ENCODE assay signal across 25 mouse cellular contexts in genomic region chr17:80820888-80821287, GRCm38 (mm10).
DNase-seq lines count a peak whose midpoint lies in the region; ATAC-seq and TF ChIP-seq lines count a peak whose summit lies in the region.
"Had no signal": no experiment of that assay in that cellular context is flagged by ENCODE, and none has a peak within 500 bp of the region (broad histone marks: within the 10 kb centered on the region; RNA-seq: fewer than 3 reads in every experiment).

No protein-coding gene starts in this region.

- no peak overlapping the region for H3K4me2 ChIP-seq in forebrain, postnatal 0 days (ENCODE audit: low read depth)
- H3K4me2 ChIP-seq: embryonic facial prominence, embryonic 13.5 days; heart, embryonic 12.5 days; heart, embryonic 15.5 days; hindbrain, embryonic 15.5 days had no signal

- no peaks in the 10 kb centered on the region for H3K4me1 ChIP-seq in forebrain, postnatal 0 days (ENCODE audit: insufficient read depth)
- peaks cover 14% of the 10 kb centered on the region for H3K4me1 ChIP-seq in forebrain, embryonic 10.5 days
- peaks cover 27% of the 10 kb centered on the region for H3K4me1 ChIP-seq in limb, embryonic 10.5 days

- no peaks in the 10 kb centered on the region for H3K9me3 ChIP-seq in forebrain, postnatal 0 days (ENCODE audit: low read length)
- H3K9me3 ChIP-seq in forebrain, embryonic 10.5 days: no peaks in the 10 kb centered on the region
- H3K9me3 ChIP-seq in limb, embryonic 10.5 days (replicated peaks): no peaks in the 10 kb centered on the region
- H3K9me3 ChIP-seq: embryonic facial prominence, embryonic 10.5 days; embryonic facial prominence, embryonic 13.5 days; heart, embryonic 15.5 days; hindbrain, embryonic 10.5 days; hindbrain, embryonic 15.5 days had no signal

- no peak overlapping the region for H3K4me3 ChIP-seq in forebrain, postnatal 0 days (ENCODE audit: low read depth, low read length)
- H3K4me3 ChIP-seq in forebrain, embryonic 10.5 days: no peak overlapping the region
- no peak overlapping the region for H3K4me3 ChIP-seq in limb, embryonic 10.5 days
- no peak overlapping the region for H3K4me3 ChIP-seq in layer of hippocampus, adult 2 months
- H3K4me3 ChIP-seq: embryonic facial prominence, embryonic 10.5 days; embryonic facial prominence, embryonic 13.5 days; erythroblast, embryonic 14.5 days; heart, embryonic 12.5 days; heart, embryonic 15.5 days; hindbrain, embryonic 10.5 days; hindbrain, embryonic 15.5 days had no signal

- no peaks in the 10 kb centered on the region for H3K27me3 ChIP-seq in forebrain, postnatal 0 days (ENCODE audit: insufficient read depth, low read length)
- no peaks in the 10 kb centered on the region for H3K27me3 ChIP-seq in forebrain, embryonic 10.5 days (ENCODE audit: poor library complexity, severe bottlenecking)
- no peaks in the 10 kb centered on the region for H3K27me3 ChIP-seq in limb, embryonic 10.5 days (ENCODE audit: low read depth, poor library complexity, severe bottlenecking)
- H3K27me3 ChIP-seq: embryonic facial prominence, embryonic 13.5 days; heart, embryonic 12.5 days; heart, embryonic 15.5 days; hindbrain, embryonic 15.5 days had no signal

- H3K27ac ChIP-seq in forebrain, postnatal 0 days (ENCODE audit: low read depth, low read length): no peak overlapping the region
- H3K27ac ChIP-seq in forebrain, embryonic 10.5 days: no peak overlapping the region
- H3K27ac ChIP-seq in limb, embryonic 10.5 days: peak overlapping the region; percentile 59; the same call in 1 of the 2 replicates
- no peak overlapping the region for H3K27ac ChIP-seq in layer of hippocampus, adult 2 months
- H3K27ac ChIP-seq: embryonic facial prominence, embryonic 10.5 days; embryonic facial prominence, embryonic 13.5 days; heart, embryonic 15.5 days; hindbrain, embryonic 10.5 days; hindbrain, embryonic 15.5 days had no signal

- DNase-seq in forebrain, postnatal 0 days: peak; percentile 35
- no peak for DNase-seq in forebrain, embryonic 10.5 days (ENCODE audit: extremely low spot score, low spot score)
- DNase-seq in kidney, postnatal 10 days: peak; percentile 14
- DNase-seq in kidney, adult 9 months: no peak
- no peak for DNase-seq in limb, embryonic 10.5 days (ENCODE audit: low spot score)
- no peak for DNase-seq in layer of hippocampus, adult 2 months (ENCODE audit: low spot score in 2 of 2)
- DNase-seq: adrenal gland, adult 2 months; adrenal gland, postnatal 14 days; cerebellum, adult 11-12 months; cerebellum, adult 8-10 months; cerebellum, postnatal 10 days; cerebellum, postnatal 36 days; embryo, embryonic 11 days; gastrocnemius, postnatal 25 days; heart, adult 18-20 months; heart, postnatal 10 days; heart, postnatal 36 days had no signal

- H3K9ac ChIP-seq in forebrain, postnatal 0 days: no peak overlapping the region
- H3K9ac ChIP-seq: embryonic facial prominence, embryonic 13.5 days; heart, embryonic 12.5 days; heart, embryonic 15.5 days; hindbrain, embryonic 15.5 days had no signal

- ATAC-seq in forebrain, postnatal 0 days: peak; percentile 68
- ATAC-seq: CD4-positive, CD25-positive, alpha-beta regulatory T cell, adult 4 months had no signal

- WGBS in forebrain, postnatal 0 days: 26% methylated on average over 8 of the region's 8 CpGs
- 67% methylated on average over 8 of the region's 8 CpGs for WGBS in forebrain, embryonic 10.5 days
- WGBS in limb, embryonic 10.5 days: 59% methylated on average over 8 of the region's 8 CpGs

- TF ChIP-seq CTCF in forebrain, postnatal 0 days (IDR thresholded peaks at IDR 0.05; ENCODE audit: low read depth): no peak
- TF ChIP-seq CTCF in layer of hippocampus, adult 2 months (conservative IDR thresholded peaks at IDR 0.05): no peak

- H3K36me3 ChIP-seq in forebrain, postnatal 0 days (ENCODE audit: insufficient read depth): no peaks in the 10 kb centered on the region
- no peaks in the 10 kb centered on the region for H3K36me3 ChIP-seq in forebrain, embryonic 10.5 days (replicated peaks)
- no peaks in the 10 kb centered on the region for H3K36me3 ChIP-seq in limb, embryonic 10.5 days
- H3K36me3 ChIP-seq: embryonic facial prominence, embryonic 10.5 days; embryonic facial prominence, embryonic 13.5 days; heart, embryonic 12.5 days; heart, embryonic 15.5 days; hindbrain, embryonic 10.5 days; hindbrain, embryonic 15.5 days had no signal

Comparison
In these comparisons a context has a peak if more than half of its experiments do, and no peak if none do; other contexts are left out.
1. DNase-seq: peak in forebrain, postnatal 0 days (single experiment) and kidney, postnatal 10 days (single experiment); none in forebrain, embryonic 10.5 days (single experiment), kidney, adult 9 months (single experiment), limb, embryonic 10.5 days (single experiment) and layer of hippocampus, adult 2 months (0 of 2).